Mouse (Mus musculus): ENCODE results near the gene Hrc. TPM values are rescaled to one million over a fixed set of nuclear protein-coding genes. Genes with fewer than 3 reads are reported as not detected.

The Hrc gene
- polyA plus RNA-seq, 1 experiment from 2014 or later: 1.9 TPM

DNA sequence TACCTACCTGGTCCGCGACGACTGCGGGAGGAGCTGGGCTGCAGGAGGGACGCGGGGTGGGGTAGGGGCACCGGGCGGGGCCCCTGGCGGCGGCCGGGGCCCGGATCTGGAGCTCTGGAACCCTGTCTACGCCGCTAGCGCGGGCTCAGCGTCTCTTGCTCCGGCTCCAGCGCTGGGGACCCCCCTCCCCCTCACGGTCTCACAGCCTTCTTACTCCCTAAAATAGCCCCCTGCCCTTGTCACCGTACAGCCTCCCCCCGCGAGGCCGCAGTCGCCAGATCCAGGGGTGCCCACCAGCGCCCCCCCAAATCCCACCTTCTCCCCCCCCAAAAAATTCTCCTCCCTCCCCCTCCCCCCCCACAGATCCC is 31.5 kb downstream of the Hrc start, which contains the start of gene Ppfia3:
Ppfia3 (minus strand) TSS at position 368 of the 368 bp plus-strand sequence.
- H3K4me1 ChIP-seq (replicated peaks): peaks cover 36% of the 10 kb centered on the region
- H3K27ac ChIP-seq: no peak within 1 kb of the TSS
- H3K4me3 ChIP-seq (replicated peaks): peak within 1 kb of the TSS; percentile 66
- H3K9ac ChIP-seq (replicated peaks): peak within 1 kb of the TSS; percentile 74
- H3K36me3 ChIP-seq: no peaks in the 10 kb centered on the region
- WGBS: under 1% methylated on average over 26 of the region's 26 CpGs
- H3K27me3 ChIP-seq: peaks cover 79% of the 10 kb centered on the region
- H3K9me3 ChIP-seq: no peaks in the 10 kb centered on the region
- peak within 1 kb of the TSS; percentile 95 for H3K4me2 ChIP-seq
- ATAC-seq (ENCODE audit: insufficient number of reproducible peaks, insufficient read depth, low FRiP score, low TSS enrichment, low read depth): 0 out of 2 replicates have a peak, but pooled peaks have one; percentile 7

DNA sequence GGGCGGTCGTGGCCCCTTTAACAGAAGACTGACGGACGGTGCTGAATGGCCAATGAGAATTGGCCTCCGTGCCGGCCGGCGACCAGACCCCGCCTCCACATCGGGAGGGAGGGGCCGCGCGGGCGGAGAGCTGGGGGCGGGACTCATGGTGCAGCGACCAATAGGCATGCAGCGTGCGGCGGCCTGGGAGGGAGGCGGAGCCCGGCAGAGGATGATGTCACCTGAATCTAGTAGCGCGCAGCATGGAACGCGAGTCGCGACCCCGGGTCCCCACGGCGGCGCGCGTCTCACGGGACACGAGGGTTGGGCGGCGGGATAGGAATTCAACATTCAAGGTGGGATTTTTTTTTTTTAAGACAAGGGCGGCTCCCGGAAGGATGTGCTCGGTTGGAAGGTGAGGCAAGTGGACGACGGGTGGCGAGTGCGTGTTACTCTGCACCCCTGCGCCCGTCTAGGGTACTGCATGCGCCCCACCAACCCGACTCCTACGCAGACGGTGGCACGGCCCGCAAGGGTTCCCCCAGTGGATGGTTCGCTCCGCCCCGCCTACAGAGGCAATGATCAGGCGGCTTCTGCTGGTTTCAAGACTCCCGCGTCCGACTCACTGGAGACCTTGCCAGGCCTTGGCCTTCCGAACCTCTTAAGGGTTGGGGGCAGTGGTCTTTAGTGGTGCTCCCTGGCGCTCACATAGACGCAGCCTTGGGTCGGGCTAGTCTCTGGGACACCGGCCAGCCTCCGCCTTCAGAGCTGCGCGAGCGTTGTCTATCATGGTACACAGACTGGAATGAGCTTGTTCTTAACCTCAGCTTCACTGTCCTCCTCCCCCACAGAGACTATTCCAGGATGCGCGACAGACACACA is 32.2 kb downstream of the Hrc start:
- Histone ChIP-seq H3K4me3 (replicated peaks) (peak overlapping the region; percentile 66), H3K9ac (replicated peaks) (peak overlapping the region; percentile 74), H3K27me3 (peaks cover 73% of the 10 kb centered on the region), H3K4me2 (peak overlapping the region; percentile 95), H3K27ac (no peak overlapping the region), H3K9me3 (no peaks in the 10 kb centered on the region), H3K36me3 (peaks cover 3% of the 10 kb centered on the region; the same call in 1 of the 2 replicates), H3K4me1 (replicated peaks) (peaks cover 30% of the 10 kb centered on the region)
- WGBS: 2% methylated on average over 69 of the region's 70 CpGs
- peak; percentile 75 for ATAC-seq (ENCODE audit: insufficient number of reproducible peaks, insufficient read depth, low FRiP score, low TSS enrichment, low read depth)

DNA sequence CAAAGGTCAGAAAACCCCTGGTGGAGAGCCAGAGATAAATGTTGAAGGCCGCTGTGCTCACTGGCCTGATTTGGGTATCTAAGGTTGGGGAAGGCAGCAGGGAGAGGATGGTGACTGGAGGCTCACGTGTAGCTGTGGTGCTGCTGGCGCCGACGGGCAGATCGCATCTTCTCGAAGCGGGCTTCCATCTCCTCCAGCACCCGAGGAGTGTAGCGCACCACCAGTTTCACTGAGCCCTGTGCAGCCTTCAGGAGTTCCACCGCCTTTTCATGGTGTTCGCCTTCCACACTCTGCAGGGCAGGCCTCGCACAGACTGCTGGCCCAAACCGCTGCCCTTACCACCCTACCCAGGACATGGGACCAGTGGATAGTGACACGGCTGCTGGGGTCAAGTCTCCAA is 33.1 kb downstream of the Hrc start:
- Histone ChIP-seq H3K27ac (no peak overlapping the region), H3K4me2 (peak overlapping the region; percentile 95), H3K27me3 (peaks cover 64% of the 10 kb centered on the region), H3K4me1 (replicated peaks) (peaks cover 27% of the 10 kb centered on the region), H3K36me3 (peaks cover 12% of the 10 kb centered on the region), H3K9ac (replicated peaks) (no peak overlapping the region), H3K4me3 (replicated peaks) (peak overlapping the region; percentile 66; the same call in 1 of the 2 replicates), H3K9me3 (no peaks in the 10 kb centered on the region)
- no peak for ATAC-seq (ENCODE audit: insufficient number of reproducible peaks, insufficient read depth, low FRiP score, low TSS enrichment, low read depth)
- WGBS: 79% methylated on average over 15 of the region's 15 CpGs

DNA sequence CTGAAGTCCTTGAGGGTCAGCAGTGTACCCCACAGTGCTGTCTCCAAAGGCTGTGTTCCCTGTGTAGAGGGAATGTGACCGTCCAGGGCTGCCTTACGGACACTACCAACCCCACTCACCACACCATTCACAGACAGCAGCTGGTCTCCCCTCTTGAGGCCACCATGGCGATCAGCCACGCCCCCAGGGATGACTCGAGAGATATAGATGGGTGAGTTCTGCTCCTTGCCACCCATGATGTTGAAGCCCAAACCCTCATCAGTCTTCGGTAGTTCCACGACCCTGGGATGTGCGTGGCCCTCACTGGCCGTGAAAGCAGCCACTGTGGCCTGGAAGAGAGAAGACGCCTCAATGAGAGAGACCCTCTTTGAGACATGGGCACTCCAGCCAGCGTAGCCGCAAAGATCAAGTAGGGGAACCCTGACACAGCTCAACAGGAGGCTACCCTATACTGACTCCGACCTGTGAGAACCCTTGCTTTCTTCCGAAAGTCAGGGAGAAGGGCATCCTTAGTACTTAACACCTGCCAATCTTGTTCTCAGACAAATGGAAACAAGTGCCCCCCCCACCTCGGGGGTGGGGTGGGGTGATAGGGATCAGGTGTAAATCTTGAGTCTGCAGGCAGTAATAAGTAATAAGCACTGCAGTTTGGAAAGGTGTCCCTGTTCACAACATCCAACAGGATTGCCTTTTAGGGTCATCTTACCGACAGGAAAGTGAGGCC is 34.1 kb downstream of the Hrc start:
- Histone ChIP-seq H3K4me3 (replicated peaks) (peak overlapping the region; percentile 53), H3K27me3 (peaks cover 54% of the 10 kb centered on the region), H3K36me3 (peaks cover 22% of the 10 kb centered on the region), H3K9me3 (no peaks in the 10 kb centered on the region), H3K4me1 (replicated peaks) (peaks cover 27% of the 10 kb centered on the region), H3K4me2 (no peak overlapping the region), H3K27ac (no peak overlapping the region), H3K9ac (replicated peaks) (no peak overlapping the region)
- 72% methylated on average over 16 of the region's 16 CpGs for WGBS
- ATAC-seq (ENCODE audit: insufficient number of reproducible peaks, insufficient read depth, low FRiP score, low TSS enrichment, low read depth): no peak

DNA sequence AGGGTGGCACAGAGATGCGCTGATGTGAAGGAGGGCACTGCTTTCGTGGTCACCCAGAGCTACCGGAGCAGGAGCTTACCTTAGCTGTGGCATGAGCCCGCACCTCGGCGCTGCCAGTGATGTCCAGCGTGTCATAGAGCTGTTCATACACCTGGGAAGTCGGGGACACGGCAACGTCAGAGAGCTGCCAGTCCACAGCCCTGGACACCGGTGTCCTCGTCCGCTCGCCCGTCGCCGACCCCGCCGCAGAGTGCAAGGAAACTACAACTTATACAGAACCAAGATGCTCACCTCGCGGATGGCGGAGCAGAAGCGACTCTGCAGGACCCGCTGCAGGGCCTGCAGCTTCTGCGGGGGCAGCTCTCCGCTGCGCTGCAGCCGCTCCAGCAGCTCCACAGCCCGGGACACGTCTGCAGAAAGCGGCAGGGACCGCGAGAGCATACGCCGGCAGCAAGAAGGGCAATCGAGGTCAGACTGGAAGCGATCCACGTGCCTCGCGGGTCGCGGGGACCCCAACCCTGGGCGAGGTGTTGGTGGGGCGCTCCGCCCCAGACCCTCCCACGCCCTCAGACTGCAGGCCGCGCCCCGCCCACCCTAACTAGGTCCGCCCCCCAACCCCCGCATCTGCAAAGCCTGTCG is 34.9 kb downstream of the Hrc start:
- peak overlapping the region; percentile 86 for H3K4me2 ChIP-seq
- peak overlapping the region; percentile 48 for H3K9ac ChIP-seq (replicated peaks)
- 0 out of 2 replicates have a peak, but pooled peaks have one; percentile 2 for ATAC-seq (ENCODE audit: insufficient number of reproducible peaks, insufficient read depth, low FRiP score, low TSS enrichment, low read depth)
- peaks cover 28% of the 10 kb centered on the region for H3K36me3 ChIP-seq
- 7% methylated on average over 52 of the region's 52 CpGs for WGBS
- no peaks in the 10 kb centered on the region for H3K9me3 ChIP-seq
- H3K4me1 ChIP-seq (replicated peaks): peaks cover 27% of the 10 kb centered on the region
- H3K27ac ChIP-seq: no peak overlapping the region
- H3K4me3 ChIP-seq (replicated peaks): peak overlapping the region; percentile 53
- H3K27me3 ChIP-seq: peaks cover 47% of the 10 kb centered on the region

DNA sequence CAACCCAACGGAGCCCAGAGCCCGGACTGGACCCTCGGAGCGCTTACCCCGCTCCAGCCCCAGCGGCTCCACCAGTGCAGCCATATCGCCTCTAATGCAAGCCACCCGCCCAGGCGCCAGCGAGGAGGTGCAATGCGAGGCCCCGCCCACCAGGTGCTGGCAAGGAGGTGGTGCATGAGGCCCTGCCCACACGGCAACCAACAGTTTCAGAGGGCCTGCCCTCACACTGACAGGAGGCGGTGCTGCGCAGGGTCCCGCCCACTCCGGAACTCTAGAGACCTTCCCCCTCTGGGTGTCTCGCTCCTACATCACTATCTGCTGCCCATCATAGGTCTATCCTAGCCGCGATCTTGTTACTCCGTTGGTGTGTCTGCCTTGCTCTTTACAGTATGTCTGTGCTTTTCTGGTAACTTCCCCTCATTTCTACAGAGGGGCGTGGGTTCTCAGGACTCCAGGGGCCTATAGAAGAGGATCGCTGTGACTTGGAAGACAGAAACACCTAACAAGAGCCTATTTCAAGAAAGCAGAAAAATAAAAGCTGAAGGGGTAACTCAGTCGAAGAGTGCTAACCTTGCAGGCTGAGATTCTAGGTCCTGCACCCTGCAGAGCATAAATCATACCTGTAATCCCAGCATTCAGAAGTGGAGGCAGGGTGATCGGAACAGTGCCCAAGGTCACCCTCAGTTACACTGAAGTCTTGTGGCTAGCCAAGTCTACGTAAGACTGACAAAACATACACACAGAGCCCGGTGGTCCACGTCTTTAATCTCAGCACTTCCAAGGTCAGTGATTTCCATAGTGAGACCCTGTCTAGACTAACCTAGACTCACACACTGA is 35.6 kb downstream of the Hrc start, which contains the start of gene Lin7b:
Lin7b (minus strand) TSS at position 109 of the 837 bp plus-strand sequence.
- Histone ChIP-seq H3K4me2 (peak within 1 kb of the TSS; percentile 86), H3K4me1 (replicated peaks) (peaks cover 25% of the 10 kb centered on the region), H3K4me3 (replicated peaks) (peak within 1 kb of the TSS; percentile 53), H3K36me3 (peaks cover 34% of the 10 kb centered on the region), H3K9me3 (no peaks in the 10 kb centered on the region), H3K9ac (replicated peaks) (peak within 1 kb of the TSS; percentile 48), H3K27me3 (peaks cover 39% of the 10 kb centered on the region), H3K27ac (no peak within 1 kb of the TSS)
- WGBS: 12% methylated on average over 28 of the region's 28 CpGs
- peak; percentile 29 for ATAC-seq (ENCODE audit: insufficient number of reproducible peaks, insufficient read depth, low FRiP score, low TSS enrichment, low read depth)

DNA sequence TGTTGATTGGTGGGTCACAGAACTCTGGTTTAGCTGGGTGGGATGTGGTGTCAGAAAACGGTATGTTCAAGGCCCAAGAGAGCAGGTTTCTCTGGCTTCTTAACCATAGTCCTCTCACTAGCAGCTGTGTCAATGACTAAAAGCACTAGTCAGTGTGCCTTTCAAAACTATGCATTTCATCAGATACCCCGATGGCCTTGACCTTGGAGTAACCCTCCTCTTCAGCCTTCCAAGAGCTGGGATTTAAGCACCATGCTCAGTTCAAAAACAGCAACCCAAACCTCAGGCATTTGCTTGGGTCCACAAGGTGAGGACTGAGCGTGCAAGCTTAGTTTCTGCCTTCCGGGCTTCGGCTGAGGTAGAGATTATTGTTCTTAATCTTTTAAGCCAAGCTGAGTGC is 37.3 kb downstream of the Hrc start:
- H3K27ac ChIP-seq: no peak overlapping the region
- H3K4me2 ChIP-seq: no peak overlapping the region
- H3K36me3 ChIP-seq: peaks cover 51% of the 10 kb centered on the region
- 84% methylated on average over 5 of the region's 5 CpGs for WGBS
- H3K27me3 ChIP-seq: peaks cover 31% of the 10 kb centered on the region
- H3K4me1 ChIP-seq (replicated peaks): peaks cover 18% of the 10 kb centered on the region
- ATAC-seq (ENCODE audit: insufficient number of reproducible peaks, insufficient read depth, low FRiP score, low TSS enrichment, low read depth): no peak
- no peak overlapping the region for H3K4me3 ChIP-seq (replicated peaks)
- H3K9ac ChIP-seq (replicated peaks): no peak overlapping the region
- no peaks in the 10 kb centered on the region for H3K9me3 ChIP-seq

DNA sequence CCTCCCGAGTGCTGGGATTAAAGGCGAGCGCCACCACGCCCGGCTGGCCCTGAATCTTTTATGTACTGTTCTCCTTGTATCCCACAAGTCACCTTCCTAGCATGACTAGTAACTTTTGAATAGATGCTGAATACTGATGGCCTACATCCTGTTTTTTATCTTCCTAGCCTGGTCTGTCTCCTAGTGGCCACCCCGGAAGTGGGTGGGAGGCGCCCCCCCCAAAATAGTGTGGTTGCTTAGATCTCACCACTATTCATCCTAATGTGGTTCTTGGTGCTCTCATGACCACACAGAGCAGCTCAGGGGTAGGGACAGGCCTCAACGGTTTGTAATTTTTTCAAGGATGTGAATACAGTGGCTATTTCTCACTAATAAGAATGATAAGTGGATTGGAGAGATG is 39.5 kb downstream of the Hrc start:
- H3K4me2 ChIP-seq: no peak overlapping the region
- peaks cover 12% of the 10 kb centered on the region for H3K27me3 ChIP-seq
- H3K4me3 ChIP-seq (replicated peaks): no peak overlapping the region
- no peaks in the 10 kb centered on the region for H3K9me3 ChIP-seq
- 95% methylated on average over 8 of the region's 8 CpGs for WGBS
- H3K27ac ChIP-seq: no peak overlapping the region
- H3K36me3 ChIP-seq: peaks cover 73% of the 10 kb centered on the region
- H3K9ac ChIP-seq (replicated peaks): no peak overlapping the region
- peaks cover 12% of the 10 kb centered on the region for H3K4me1 ChIP-seq (replicated peaks)
- no peak for ATAC-seq (ENCODE audit: insufficient number of reproducible peaks, insufficient read depth, low FRiP score, low TSS enrichment, low read depth)

DNA sequence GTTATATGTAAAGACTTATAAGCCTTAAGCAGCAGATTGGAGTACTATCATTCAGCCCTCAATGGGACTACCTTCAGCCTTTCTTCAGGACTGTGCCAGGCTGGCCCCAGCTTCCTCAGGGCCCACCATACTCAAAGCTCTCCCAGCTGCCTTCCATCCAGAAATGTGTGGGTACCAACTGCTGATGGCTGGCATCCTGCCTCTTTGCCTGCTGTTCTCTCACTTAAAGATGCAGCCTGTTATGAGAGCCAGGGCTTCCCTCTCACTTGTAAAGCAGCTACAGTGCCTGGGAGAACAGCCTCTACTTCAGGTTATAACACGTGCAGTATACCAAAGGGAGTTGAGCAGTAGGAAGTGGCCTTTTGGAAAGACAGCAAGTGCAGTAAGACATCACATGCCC is 41.0 kb downstream of the Hrc start:
- H3K9me3 ChIP-seq: no peaks in the 10 kb centered on the region
- peaks cover 87% of the 10 kb centered on the region for H3K36me3 ChIP-seq
- H3K4me1 ChIP-seq (replicated peaks): peaks cover under 1% of the 10 kb centered on the region; the same call in 1 of the 2 replicates
- no peak overlapping the region for H3K4me2 ChIP-seq
- H3K4me3 ChIP-seq (replicated peaks): no peak overlapping the region
- WGBS: 79% methylated on average over 1 of the region's 1 CpGs
- H3K27ac ChIP-seq: no peak overlapping the region
- no peak for ATAC-seq (ENCODE audit: insufficient number of reproducible peaks, insufficient read depth, low FRiP score, low TSS enrichment, low read depth)
- no peak overlapping the region for H3K9ac ChIP-seq (replicated peaks)
- no peaks in the 10 kb centered on the region for H3K27me3 ChIP-seq

DNA sequence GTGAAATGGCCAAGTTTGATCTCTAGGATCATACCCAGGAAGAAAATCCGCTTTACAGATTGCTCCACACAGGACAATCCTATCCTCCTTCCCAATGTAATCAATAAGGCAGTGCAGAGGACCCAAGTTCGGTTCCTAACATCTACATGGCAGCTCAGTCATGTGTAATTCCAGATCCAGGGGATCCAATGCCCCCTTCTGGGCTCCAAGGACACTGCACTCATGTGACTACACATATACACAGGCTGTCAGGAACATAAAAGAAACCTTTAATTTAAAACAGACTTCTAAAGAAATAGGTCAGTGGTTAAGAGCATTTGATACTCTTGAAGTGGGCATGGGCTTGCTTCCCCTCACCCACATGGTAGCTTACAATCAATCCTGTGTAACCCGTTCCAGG is 51.0 kb downstream of the Hrc start:
- H3K4me1 ChIP-seq (replicated peaks): no peaks in the 10 kb centered on the region
- no peak for ATAC-seq (ENCODE audit: insufficient number of reproducible peaks, insufficient read depth, low FRiP score, low TSS enrichment, low read depth)
- H3K9ac ChIP-seq (replicated peaks): no peak overlapping the region
- peaks cover 99% of the 10 kb centered on the region for H3K36me3 ChIP-seq
- no peaks in the 10 kb centered on the region for H3K27me3 ChIP-seq
- H3K9me3 ChIP-seq: no peaks in the 10 kb centered on the region
- no peak overlapping the region for H3K27ac ChIP-seq
- H3K4me3 ChIP-seq (replicated peaks): no peak overlapping the region
- WGBS: 82% methylated on average over 3 of the region's 3 CpGs
- H3K4me2 ChIP-seq: no peak overlapping the region
